Mouse (Mus musculus) testis, postnatal 10 days (tissue): ENCODE results near the gene Foxred2.

Source experiments
- DNase-seq: peaks from one replicate; pipeline ENCODE4 v3.0.0; 2021; ENCODE audit warnings: low spot score

The Foxred2 gene

GRCm38 (mm10) chr15:77945711-77946110, 10.8 kb downstream of the Foxred2 start:
- no peak for DNase-seq

DNA sequence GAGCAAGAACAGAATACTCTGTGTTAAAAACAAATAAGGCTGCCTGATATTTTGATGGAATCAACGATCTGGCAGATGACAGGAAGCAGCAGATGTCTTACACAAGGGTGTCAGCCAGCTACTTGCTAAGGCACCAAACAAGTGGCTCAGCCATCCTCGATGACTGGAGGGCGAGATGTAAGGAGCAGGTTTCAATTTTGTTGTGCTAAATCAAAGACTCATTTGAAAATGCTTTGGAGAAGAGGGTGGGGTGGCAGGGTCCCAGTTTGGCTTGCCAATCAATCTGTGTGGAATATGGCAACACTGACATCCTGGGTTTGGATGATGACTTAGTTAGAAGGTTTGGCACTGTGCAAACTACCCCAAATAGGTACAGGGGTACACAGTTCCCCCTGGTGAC, 15.0 kb downstream of the Foxred2 start:
- DNase-seq: no peak

DNA sequence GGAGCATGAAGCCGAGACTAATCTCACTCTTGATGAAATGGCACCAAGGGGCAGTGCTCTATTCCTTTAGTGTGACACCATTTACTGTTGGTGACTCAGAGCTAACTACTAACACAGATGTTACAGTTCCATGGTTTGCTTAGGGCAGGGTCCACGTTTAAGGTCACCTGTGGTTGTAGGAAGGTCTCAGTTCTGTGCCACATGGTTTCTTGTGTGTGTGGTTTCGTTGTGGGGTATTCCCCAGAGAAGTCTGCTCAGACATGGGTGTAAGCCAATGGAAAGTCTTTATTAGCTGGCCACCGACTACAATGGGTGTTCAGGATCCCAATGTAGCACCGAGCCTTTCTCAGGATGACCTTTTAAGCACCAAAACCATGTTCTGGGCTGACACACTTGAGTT, 18.0 kb downstream of the Foxred2 start:
- no peak for DNase-seq

- no peak for DNase-seq
These were observed 20.7 kb downstream of the Foxred2 start for GRCm38 (mm10) chr15:77935673-77936375.

GRCm38 (mm10) chr15:77934968-77935367, 21.6 kb downstream of the Foxred2 start:
- no peak for DNase-seq

- DNase-seq: no peak
These were observed 22.2 kb downstream of the Foxred2 start for GRCm38 (mm10) chr15:77934326-77934725.

GRCm38 (mm10) chr15:77933770-77934169, 22.8 kb downstream of the Foxred2 start:
- DNase-seq: peak; percentile 99

DNA sequence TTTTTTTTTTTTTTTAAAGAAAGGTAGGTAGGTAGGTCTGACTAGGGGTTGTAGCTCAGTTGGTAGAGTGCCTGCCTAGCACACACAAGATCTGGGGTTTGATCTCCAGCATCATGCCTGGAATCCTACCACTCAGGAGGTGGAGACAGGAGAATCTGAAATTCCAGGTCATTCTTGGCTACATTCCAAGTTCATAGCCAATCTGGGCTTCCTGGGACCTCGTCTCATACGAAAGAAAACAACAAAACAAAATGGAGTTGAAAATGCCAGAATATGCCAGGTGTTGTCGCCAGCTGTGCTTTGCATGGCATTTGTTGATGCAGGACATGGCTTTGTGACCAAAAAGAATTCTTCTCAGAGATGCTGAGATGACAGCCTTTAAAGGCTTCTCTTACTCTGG, 23.3 kb downstream of the Foxred2 start:
- DNase-seq: no peak

DNA sequence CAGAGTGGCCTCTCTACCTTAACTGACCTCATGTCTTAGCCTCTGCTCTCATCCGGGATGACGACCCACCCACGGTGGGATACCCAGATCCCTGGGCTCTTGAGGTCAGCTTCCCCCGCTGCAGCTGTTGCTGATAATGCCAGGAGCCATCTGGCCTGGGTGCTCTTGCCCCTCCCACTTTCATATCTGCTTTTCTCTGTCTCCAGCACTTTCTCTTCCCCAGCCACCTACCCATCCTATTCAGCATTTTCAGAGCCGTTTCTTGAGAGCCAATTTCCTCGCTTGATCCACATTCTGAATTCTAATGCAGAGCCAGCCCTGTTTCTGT, 24.9 kb downstream of the Foxred2 start:
- DNase-seq: no peak

GRCm38 (mm10) chr15:77930986-77931688, 25.4 kb downstream of the Foxred2 start:
- DNase-seq: no peak

- DNase-seq: no peak
These were observed 26.7 kb downstream of the Foxred2 start for GRCm38 (mm10) chr15:77929804-77930203.

GRCm38 (mm10) chr15:77928673-77929331, 27.7 kb downstream of the Foxred2 start, which contains the start of gene Txn2:
Gene Txn2, minus strand, starts transcription at chr15:77929006.
- peak; percentile 90 for DNase-seq

DNA sequence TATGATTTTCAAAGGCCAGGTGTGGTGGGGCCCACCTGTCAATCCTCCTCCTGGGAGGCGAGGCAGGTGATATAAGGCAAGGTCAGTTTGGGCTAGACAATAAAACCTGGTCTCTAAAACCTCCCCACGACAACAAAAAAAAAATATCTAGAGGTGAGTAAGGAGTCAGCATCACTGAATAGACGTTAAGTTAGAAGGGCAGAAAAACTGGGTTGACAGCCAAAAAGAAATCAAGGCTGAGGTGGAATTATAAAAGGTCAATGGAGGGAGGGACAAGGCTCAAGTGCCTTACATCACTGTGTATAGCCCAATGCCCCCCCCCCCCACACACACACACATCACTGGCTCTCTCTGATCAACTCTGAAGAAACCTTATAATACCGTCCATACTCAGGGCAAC, 28.4 kb downstream of the Foxred2 start:
- no peak for DNase-seq

DNA sequence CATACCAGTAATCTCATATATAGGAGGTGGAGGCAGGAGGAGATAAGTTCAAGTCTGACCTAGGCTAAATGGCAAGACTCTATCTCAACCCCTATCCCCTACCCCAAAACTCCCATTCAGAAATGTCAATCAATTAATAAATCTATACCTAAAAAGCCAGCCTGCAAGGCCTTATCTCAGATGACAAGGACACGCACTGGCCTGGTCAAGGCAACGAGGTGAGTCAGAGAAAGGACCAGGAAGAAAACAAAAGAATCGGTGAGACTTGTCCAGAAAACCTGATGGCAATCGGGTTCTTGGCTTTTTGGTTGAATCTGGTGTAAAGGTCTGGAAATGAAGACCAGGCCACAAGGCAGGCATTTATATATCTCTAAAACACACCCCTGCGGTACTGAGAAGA, 29.6 kb downstream of the Foxred2 start:
- DNase-seq: no peak

DNA sequence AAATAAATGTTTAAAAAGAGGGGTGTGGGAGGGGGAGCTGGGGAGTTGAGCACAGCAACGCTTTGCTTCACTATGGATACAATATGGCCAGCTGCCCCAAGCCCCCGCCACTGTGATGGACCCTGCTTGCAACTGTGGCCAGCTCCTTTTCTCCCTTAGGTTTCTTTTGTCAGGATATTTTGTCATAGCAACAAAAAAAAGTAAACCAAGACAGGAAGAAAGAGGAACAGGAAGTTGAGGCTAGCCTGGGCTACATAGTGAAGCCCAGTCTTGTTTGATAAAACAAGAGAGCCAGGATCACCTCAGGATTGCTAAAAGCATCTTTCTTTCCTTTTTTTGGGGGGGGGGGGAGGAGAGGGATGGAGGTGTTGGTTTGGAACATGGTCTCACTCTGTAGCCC, 31.3 kb downstream of the Foxred2 start:
- no peak for DNase-seq

DNA sequence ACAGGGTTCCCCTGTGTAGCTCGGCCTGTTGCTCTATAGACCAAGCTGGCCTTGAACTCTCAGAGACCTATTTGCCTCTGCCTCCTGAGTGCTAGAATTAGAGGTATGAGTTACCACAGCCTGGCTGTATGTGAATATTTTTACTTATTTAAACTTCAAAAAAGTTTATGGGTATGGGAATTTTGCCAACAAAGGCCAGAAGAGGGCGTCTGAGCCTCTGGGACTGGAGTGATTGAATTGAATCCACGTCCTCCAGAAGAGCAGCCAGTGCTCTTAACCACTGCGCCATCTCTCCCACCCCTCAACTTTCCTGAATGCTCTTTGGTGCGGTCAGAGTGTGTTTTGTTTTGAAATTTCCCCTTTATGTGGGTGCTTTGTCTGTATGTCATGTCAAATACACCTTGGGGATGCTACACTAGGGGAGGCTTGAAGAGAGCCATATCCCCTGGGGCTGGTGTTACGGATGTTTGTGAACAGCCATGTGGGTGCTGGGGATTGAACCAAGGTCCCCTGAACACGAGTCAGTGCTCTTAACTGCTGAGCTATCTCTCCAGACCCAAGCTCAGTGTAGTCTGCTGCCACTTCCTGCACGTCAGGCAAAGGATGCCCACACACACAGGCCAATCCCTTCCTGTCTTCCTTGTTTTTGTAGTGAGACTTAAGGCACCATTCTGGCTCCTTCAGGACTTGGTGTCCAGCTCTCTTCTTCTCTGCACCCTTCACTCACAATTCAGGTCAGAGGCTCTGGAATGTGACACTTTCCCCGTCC, 33.1 kb downstream of the Foxred2 start:
- no peak for DNase-seq

- DNase-seq: no peak
These were observed 33.8 kb downstream of the Foxred2 start for GRCm38 (mm10) chr15:77922710-77923109.

DNA sequence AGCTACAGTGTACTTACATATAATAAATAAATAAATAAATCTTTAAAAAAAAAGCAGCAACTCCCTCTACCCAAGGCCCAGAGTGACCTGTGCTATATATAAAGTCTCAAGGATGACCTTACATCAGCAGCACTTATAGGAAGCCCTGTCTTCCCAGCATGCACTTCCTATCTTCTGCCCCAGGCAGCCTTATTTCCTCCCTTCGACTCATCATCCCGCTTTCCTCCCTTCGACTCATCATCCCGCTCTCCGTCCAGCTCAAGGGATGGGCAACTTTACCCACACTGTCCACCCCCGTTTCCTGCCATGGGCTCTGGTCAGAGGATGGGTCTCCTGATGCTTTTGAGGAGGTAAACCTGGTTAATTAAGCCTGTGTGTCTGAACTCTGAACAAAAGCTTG, 34.9 kb downstream of the Foxred2 start:
- no peak for DNase-seq

GRCm38 (mm10) chr15:77920511-77921462, 35.7 kb downstream of the Foxred2 start:
- DNase-seq: peak; percentile 73

DNA sequence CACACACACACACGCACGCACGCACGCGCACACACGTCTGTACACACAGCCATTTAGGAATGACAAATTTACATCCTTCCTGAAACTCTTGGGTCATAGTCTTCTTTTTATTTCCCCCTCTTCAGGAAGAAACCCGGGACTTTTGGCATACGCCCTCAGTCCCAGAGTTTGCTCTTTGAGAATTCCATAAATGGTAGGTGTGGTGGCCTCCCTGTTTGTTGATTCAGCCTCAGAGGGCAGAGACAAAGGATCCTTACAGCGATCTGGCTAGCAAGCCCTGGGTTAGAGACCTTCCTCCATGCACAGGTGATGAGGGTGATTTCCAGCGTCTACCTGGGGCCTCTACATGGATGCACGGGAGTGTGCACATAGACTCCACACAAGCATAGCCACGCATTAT, 37.1 kb downstream of the Foxred2 start:
- no peak for DNase-seq

DNA sequence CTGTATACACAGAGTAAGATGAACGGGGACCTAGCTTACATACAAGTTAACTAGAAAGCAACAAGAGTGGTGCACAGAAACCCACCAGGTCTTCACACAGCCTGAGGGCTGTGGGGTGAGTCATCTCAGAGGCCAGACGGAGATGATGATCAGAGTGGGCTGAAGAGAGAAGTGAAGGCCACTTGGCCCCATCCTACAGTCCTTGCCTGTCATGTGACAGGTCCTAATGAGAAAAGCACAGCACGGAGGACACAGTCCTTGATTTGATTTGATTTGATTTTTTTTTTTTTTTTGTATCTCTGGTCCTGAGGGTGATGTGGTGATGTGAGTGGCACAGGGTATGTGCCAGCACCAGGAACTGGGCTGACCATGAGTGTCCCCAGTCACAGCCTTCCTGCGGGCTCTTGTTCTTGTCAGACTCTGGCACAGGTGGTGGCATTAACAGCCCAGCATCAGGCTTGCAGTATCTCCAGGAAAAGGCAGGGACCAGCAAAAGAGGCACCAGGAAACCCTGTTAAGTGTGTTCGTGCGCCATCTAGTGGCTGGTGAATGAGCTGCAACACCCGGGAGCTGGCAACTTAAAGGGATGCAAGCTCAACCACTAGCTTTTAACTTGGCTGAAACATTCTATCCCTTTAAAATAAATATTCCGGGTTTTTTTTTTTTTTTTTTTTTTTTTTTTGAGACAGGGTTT, 39.5 kb downstream of the Foxred2 start:
- peak; percentile 93 for DNase-seq
